Mouse (Mus musculus): Measurements from ENCODE around the gene Ano1.

Gene Ano1

GRCm38 (mm10) chr7:144696764-144697704 lies 54.7 kb downstream of the Ano1 start:
- peak; percentile 34 for DNase-seq (ENCODE audit: low read depth)

GRCm38 (mm10) chr7:144689855-144690254 lies 61.9 kb downstream of the Ano1 start:
- DNase-seq (ENCODE audit: low read depth), result no peak

- no peak for DNase-seq (ENCODE audit: low read depth)
Measured at GRCm38 (mm10) chr7:144689136-144689535, 62.6 kb downstream of the Ano1 start.

GRCm38 (mm10) chr7:144687663-144688381 lies 64.0 kb downstream of the Ano1 start:
- DNase-seq (ENCODE audit: low read depth), result no peak

GRCm38 (mm10) chr7:144684947-144685346 lies 66.8 kb downstream of the Ano1 start:
- DNase-seq (ENCODE audit: low read depth), result no peak

GRCm38 (mm10) chr7:144684467-144684866 lies 67.3 kb downstream of the Ano1 start:
- peak; percentile 13 for DNase-seq (ENCODE audit: low read depth)

- DNase-seq (ENCODE audit: low read depth), result no peak
Measured at GRCm38 (mm10) chr7:144680096-144680495, 71.7 kb downstream of the Ano1 start.

GRCm38 (mm10) chr7:144678241-144679030 lies 73.3 kb downstream of the Ano1 start:
- DNase-seq (ENCODE audit: low read depth), result no peak

- DNase-seq (ENCODE audit: low read depth), result no peak
Measured at GRCm38 (mm10) chr7:144677341-144678086, 74.3 kb downstream of the Ano1 start.

- DNase-seq (ENCODE audit: low read depth), result no peak
Measured at GRCm38 (mm10) chr7:144675632-144676031, 76.1 kb downstream of the Ano1 start.

GRCm38 (mm10) chr7:144669895-144670294 lies 81.9 kb downstream of the Ano1 start:
- DNase-seq (ENCODE audit: low read depth), result no peak

GRCm38 (mm10) chr7:144668603-144669278 lies 83.0 kb downstream of the Ano1 start:
- DNase-seq (ENCODE audit: low read depth), result no peak

- DNase-seq (ENCODE audit: low read depth), result no peak
Measured at GRCm38 (mm10) chr7:144667091-144667490, 84.7 kb downstream of the Ano1 start.

- no peak for DNase-seq (ENCODE audit: low read depth)
Measured at GRCm38 (mm10) chr7:144665585-144665984, 86.2 kb downstream of the Ano1 start.

- no peak for DNase-seq (ENCODE audit: low read depth)
Measured at GRCm38 (mm10) chr7:144663566-144663965, 88.2 kb downstream of the Ano1 start.

GRCm38 (mm10) chr7:144656261-144656967 lies 95.4 kb downstream of the Ano1 start:
- DNase-seq (ENCODE audit: low read depth), result no peak

GRCm38 (mm10) chr7:144653681-144654425 lies 97.9 kb downstream of the Ano1 start:
- DNase-seq (ENCODE audit: low read depth), result no peak

GRCm38 (mm10) chr7:144647547-144647946 lies 104.2 kb downstream of the Ano1 start:
- DNase-seq (ENCODE audit: low read depth), result no peak

- no peak for DNase-seq (ENCODE audit: low read depth)
Measured at GRCm38 (mm10) chr7:144640817-144641216, 111.0 kb downstream of the Ano1 start.

- no peak for DNase-seq (ENCODE audit: low read depth)
Measured at GRCm38 (mm10) chr7:144636000-144636399, 115.8 kb downstream of the Ano1 start.
